Mouse (Mus musculus) right cerebral cortex, adult 2 months (tissue): ENCODE data around the gene Socs7.
A peak's percentile ranks its signal among the peaks of the same experiment; 100 is the strongest.

Experiments
- DNase-seq, 2 experiments: peaks; one replicate each; pipeline ENCODE4 v3.0.0; 2021 to 2022; ENCODE audit warnings: low spot score in 2 of 2

Socs7 gene

DNA sequence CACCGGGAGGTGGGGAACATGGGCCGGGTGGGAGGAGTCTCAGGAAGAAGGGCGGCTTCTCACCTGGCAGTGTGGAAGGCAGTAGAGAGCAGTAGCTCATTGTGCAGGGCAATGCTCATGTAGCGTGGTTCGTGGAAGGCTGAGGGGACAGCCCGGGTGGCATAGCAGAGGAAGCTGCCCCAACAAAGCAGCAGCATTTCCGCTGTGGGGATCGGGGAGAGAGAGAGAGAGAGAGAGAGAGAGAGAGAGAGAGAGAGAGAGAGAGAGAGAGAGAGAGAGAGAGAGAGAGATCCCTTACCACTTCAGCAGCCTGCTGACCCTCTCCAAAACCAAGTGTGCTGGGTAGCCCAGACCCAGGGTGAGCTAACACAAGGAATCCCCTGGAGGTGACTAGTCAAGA, 19.2 kb upstream of the Socs7 start:
- DNase-seq, result no peak

DNA sequence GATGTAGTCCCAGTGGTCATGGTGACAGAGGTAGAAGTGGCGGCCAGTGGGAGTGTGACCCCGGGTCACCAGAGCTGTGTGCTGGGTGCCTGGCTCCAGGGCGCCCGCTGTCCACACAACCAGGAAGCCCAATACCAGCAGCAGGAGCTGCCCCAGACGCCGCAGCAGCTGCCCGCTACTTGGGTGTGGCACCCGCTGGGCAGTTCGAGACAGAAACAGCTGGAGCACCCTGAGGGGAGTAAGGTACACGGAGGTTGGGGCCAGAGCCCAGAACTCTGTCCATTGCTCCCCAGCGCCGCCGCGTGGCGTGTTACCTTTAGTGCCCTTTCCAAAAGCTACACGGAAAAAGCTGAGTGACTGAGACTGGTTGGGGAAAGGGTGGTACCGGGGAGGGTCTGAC, 18.7 kb upstream of the Socs7 start:
- DNase-seq, result no peak

DNA sequence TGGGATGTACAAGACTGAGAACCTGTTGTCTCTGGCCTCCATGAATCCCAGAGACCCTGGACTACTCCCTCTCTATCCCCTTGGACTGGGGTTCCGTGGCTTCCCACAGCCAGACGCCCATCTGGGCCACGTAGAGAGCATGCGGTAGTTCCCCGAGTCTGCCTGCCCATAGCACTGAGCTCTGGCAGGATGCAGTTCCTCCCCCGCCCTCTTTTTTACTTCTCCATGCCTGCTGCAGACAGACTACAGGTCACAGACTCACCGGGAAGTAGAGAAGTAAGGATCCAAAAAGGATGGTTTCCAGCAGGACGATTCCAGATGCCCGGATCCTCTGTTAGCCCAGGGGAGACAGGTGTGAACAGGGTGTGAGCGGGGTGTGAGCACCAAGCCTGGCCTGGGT, 16.9 kb upstream of the Socs7 start:
- DNase-seq, result no peak

DNA sequence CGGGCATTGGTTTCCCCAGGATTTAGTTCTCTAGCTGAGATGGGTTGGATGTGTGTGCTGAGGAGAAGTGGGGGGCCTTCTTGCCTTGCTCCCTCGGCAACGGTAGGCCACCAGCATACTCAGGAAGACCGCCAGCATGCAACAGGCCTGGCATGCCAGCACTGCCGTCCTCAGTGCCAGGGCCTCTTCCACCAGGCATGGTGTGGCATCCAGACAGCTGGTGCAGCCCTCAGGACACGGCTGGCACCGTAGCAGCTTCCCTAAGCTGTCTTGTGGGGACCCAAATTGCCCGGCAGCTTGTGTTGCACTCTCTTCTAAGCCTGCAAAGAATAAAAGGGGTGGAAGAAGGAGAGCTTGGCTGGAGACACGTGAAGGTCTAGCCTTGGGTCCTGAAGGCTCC, 16.0 kb upstream of the Socs7 start:
- DNase-seq, result no peak

DNA sequence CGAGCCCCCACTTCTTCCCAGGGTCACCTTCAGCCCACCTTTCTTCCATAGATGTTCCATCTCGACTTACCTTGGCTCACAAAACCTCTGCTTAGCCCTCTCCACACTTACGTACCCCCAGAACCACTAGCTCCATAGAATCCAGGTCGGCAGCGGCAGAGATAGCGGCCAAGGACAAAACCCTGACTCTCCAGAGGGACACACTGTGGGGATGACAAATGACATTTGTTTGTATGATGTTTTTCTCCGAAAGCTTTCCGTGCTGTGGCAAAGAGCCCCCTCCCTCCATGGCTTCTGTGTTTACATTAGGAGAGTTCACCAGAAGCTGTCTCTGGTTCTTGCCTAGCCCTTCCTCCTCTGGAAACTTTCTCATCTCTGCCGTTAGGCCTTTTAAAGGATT, 15.1 kb upstream of the Socs7 start:
- DNase-seq, result no peak

DNA sequence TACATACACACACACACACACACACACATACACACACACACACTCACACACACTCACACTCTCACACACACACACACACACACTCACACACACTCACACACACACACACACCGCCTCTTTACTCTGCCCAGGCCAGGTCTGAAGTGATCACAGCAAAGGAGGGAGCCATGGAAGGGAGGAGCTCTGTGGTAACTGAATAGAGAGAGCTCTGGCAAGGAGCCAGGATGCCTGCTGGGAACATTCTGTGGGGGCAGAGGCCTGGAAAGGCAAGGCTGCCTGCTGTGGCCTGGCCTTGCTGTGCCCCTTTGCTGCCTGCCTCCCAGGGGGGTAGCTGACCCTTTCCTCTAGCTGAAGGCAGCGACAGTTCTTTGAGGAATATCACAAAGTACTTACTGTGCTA, 12.3 kb upstream of the Socs7 start:
- DNase-seq, result peak; percentile 56 to 65

DNA sequence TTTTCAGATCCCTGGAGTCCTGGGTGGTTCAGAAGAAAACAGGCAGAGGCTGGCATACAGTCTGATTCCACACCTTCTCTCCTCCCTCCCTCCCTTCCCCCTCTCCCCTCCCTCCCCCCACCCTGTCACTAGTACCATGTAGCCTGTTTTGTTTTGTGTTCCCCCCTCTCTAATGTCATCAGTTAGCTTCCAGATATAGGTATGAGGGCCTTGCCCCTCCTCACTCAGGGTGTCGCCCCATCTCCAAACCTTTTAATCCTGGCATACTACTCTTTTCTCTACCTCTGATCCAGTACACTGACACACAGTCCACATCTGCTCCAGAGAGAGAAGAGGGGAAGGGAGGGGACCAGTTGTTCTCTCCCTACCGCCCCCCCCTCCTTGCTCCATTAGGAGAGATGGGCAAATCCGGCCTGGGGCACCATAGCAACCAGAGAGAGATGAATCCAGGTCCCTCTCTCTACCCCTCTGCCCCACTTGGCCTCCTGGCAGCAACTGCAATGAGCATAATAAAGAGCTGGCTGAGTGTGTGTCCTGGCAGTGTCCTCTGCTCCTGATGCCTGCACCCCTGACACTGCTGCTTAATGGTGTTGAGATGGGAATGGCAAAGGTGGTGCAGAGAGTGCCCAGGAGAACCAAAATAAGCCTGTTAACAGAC, 10.2 kb upstream of the Socs7 start, which contains the start of gene Gpr179:
Gene Gpr179 (minus strand): TSS at position 51 of the 658 bp plus-strand sequence.
- DNase-seq, result no peak

DNA sequence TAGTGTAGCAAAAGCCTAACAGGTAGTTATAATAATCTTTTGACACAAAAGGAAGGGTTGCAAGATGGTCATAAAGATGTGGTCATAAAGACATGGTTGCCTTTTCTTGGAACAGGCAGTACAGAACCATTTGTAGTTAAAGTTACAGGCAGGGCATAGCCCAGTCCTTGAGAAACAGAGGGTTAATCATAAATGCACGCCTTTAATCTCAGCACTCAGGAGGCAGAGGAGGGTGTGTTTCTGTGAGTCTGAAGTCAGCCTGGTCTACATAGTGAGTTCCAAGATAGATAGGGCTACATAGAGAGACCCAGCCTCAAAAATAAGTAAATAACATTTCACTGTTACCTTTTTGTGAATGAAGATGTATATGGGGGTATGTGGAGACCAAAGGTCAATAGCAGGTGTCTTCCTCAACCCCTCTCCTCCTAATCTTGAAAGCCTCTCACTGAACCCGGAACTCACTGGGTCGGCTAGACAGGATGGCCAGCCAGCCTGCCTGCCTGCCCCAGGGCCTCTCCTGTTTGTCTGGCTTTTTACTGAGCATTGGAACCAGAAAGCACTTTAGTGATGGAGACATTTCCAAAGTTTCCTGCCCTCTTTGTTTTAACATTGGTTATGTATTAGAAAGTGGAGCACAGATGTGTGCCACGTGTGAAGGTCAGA, 9.3 kb upstream of the Socs7 start:
- no peak for DNase-seq

DNA sequence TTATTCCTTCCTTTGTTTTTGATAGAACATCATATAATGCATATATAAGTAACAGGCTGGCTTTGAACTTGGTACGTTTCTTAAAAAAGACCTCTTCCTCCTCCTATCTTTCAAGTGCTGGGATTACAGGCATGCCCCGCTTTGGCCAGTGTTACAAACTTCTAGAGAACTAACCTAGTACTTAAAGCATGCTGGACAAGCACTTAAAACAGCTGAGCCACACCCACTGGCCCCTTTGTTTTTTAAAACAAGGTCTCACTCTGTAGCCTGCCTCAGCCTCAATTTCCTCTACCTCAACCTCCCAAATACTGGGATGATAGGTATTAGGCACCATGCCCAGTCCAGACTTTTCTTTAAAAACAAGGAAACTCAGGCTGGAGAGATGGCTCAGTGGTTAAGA, 7.7 kb upstream of the Socs7 start:
- no peak for DNase-seq

DNA sequence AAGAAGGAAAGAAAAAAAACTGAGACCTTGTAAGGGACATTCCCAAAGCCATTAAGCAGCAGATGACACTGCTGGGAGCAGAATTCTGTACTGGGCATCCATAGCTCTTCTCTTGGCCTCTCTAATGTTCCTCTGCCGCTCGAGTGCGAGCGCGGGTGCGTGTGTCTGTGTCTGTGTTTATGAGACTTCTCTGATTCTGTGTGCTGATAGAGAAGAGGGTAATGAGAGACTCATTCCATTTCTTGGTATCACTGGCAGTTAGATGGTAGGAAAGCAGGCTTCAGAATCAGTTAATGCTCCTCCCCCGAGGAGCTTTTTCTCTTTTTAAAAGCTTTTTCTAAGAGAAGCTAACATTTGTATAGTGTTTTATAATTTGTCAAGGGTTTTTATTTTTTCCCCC, 7.1 kb upstream of the Socs7 start:
- no peak for DNase-seq

DNA sequence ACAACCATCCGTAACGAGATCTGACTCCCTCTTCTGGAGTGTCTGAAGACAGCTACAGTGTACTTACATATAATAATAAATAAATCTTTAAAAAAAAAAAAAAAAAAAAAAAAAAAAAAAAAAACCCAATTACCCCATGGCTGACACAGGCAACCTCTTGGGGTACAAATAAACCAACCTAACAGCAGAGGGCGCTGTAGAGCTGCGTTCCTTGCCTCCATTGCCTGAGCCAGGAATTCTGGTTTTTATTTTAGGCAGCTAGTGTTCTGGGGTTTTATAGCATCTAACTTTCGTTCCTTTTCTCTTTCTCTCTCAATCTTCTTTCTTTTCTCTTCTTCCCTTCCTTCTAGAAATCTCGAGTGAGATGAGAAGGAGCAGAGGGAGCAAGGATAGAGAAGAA, 4.7 kb upstream of the Socs7 start:
- peak; percentile 82 to 83 for DNase-seq

DNA sequence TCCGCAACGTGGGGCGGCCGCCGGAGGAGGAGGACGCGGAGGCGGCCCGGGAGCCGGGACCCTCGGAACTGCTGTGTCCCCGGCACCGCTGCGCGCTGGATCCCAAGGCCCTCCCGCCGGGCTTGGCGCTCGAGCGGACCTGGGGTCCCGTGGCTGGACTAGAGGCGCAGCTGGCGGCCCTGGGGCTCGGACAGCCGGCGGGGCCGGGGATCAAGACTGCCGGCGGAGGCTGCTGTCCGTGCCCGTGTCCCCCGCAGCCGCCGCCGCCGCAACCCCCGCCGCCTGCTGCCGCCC, 245 bp downstream of the Socs7 start:
- DNase-seq, result peak in 1 of 2 experiments; percentile 29

DNA sequence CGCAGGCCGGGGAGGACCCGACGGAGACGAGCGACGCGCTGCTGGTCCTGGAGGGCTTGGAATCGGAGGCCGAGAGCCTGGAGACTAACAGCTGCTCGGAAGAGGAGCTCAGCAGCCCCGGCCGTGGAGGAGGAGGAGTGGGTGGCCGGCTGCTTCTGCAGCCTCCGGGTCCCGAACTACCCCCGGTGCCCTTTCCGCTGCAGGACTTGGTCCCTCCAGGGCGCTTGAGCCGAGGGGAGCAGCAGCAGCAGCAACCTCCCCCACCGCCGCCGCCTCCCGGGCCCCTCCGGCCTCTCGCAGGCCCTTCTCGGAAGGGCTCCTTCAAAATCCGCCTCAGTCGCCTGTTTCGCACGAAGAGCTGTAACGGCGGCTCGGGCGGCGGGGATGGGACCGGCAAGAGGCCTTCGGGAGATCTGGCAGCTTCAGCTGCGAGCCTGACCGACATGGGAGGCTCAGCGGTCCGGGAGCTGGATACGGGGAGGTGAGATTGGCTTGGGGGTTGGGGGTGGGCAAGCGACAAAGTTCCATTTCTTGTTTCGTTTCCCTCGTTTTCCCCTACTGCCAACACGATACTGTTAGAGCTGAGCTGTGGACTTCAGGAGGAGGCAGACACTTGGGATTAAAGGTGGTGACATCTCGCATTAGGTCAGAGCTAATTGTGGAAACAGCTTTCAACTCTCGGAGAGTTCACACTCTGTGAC, 742 bp downstream of the Socs7 start:
- DNase-seq, result no peak

DNA sequence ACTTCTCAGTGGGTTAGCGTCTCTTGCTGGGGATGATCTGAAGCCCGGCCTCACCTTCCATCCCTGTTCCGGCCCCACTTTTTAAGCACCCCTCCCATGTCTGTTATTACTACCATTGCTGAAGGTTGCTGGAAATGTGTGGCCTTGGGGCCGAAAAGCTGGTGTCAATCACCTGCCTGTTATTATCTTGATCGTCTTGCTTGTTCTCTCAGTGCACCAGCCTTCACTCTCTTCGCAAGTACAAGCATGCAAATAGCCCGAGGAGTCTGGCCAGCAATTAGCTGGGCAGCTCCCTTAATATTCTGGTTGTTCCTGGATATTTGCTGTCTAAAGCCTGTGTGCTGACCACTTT, 1.3 kb downstream of the Socs7 start:
- no peak for DNase-seq

DNA sequence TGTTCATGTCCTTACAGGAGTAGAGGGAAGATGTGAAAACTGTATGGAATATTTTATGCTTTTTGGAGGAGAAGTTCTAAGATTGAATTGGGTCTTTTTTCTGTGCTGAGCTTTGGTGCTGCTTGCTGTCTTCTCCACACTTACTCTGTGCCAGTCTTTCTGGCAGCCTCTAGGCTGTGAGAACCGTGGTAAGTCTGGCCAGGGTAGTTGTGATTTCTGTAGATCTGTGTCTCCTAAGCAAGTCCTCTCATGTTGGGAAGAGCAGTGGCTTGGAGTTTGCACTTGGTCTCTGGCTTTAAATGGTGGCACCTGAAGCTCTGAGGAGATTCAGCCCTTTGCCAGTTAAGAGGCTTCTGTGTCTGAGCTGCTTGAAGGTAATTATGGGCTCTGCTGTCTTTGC, 3.2 kb downstream of the Socs7 start:
- DNase-seq, result no peak

DNA sequence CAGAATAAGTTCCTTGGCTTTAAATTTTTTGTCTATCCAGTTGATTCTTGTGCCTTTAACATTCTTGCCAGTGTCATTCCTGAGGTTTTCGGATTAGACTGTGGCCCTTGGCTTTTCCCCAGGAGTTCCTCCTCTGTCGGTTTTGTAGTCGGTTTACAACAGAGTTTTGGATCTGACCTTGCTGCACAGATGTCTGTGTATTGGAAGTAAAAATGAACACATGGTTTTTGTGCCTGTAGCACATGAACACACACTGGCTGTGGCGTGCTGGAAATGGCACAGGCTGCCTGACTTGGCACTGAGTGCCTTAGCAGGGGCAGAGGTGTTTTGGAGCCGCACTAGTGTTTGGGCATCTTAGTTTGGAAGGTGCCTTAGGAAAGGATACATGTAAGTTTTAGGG, 6.2 kb downstream of the Socs7 start:
- DNase-seq, result no peak

DNA sequence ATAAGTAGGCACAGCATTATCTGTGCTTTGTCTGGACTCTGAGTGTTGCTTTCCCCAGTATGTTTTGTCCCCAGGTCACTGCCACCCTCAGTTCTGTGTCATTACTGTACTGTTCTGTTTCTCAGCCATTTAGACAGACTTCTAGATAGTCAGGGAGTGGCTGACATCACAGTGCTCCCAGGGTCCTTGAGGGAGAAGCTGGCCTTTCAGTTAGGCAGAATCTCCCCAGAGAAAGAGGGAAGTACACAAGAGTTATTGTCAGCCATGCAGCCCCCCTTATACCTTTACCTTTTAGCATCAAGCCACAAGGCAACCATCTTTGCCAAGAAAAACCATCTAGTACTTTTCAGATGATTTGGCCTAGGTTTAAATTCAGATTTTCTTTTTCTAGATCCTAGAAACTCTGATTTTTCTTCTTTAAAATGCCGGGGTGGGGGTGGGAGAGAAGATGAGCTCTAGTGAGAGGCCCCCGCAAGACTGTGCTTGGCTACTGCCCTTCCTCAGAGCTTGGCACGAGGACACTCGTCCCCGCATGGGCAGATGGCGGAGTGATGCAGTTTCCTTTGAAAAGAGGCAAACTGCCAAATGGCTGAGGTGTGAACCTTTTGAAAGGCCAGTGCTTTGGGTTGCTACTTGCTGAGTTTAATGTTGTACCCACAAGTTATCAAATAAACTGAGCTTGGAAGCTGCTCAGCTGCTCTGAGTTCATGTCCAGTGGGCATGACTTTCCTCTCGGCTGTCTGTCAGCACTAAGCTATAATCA, 8.2 kb downstream of the Socs7 start:
- peak; percentile 70 to 76 for DNase-seq

DNA sequence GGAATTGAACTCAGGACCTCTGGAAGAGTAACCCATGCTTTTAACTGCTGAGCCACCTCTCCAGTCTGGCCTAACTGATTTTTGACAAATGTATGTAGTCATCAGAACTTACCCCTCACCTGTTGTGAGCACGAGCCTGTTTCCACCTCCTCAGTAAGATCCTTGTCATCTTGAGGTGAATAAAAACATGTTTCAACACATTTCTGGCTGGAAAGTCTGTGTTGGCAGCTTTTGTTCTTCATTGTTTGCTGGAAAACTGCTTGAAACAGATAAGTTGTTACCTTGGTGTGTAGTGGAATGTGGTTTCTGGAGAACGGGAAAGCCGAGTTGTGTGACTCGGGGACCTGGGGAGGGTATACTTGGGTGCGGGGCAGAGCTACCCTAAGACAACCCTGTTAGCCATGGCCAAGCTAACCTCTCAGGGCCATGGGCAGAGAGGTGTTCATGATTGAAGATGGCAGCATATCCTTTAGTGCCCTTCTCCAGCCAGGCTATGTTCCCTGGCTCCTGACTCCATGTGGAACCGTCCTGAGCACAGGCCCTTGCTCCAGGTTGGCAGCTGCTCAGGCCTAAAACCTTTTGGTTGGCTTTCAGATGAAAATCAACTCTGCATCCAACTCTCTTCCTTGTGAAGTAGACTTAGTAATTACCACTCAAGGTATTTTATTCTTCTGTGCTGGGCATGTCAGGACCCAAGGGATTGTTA, 10.0 kb downstream of the Socs7 start:
- no peak for DNase-seq

DNA sequence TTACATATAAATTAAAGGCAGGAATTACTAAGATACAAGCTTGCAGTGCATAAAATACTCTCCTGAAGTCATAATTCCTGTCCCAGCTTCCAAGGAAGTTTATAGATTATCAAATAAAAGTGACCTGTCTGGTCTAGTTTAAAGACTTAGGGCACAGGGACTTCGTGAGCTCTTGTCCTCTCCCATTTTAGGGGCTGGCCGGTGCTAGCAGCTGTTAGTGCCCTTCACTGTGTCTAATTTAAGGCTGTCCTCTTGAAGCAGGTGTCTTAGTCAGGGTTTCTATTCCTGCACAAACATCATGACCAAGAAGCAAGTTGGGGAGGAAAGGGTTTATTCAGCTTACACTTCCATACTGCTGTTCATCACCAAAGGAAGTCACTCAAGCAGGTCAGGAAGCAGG, 11.1 kb downstream of the Socs7 start:
- no peak for DNase-seq

DNA sequence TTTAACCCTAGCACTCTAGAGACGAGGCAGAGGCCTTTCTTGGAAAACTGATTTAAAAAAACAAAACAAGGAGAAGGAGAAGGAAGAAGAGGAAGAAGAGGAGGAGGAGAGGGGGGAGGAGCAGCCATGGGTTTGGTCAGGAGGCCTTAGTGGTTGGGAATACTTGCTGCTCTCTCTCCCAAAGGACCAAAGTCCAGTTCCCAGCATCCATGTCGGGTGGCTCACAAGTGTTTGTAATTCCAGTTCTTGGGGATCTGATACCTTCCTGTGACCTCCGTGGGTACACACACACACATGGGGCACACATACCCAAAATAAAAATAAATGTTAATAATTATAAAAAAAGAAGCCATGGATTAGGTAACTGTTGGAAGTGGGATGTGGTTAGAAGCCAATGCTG, 17.7 kb downstream of the Socs7 start:
- DNase-seq, result no peak

DNA sequence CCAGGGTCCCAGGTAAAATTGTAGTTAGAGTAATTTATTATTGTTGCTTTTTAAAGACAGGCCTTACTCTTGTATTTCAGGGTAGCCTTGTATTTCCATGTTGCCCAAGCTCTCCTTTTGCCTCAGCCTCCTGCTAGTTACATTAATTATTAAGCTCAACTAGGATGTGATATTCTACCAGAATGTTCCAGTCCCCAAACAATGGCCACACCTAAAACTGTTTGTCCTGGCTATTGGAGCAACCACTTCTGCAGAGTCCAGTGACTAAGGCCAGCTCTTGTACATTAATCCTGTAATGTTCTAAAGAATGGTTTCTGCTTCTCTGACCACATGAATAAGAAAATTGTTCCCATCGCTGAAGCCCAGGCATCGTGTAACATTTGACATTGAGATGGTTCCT, 20.7 kb downstream of the Socs7 start:
- DNase-seq, result no peak

DNA sequence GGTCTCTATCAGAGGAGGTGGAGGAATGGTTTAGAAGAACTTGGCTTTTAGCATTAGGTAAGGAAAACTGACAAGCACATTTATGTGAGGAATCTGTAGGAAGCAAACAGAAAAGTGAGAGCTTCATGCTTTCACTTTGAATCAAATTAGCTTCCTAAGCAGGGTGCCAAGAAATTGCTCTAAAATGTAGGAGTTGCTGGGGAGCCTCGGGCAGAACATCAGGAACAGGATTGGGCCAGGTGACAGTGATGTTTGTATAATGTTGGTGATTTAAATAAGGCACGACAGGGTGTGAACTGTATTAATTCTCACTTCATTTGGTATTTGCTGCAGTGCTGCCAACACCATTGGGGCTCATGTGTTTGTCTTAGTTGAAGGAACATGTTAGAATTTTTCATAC, 21.4 kb downstream of the Socs7 start:
- DNase-seq, result no peak
